Mouse (Mus musculus): Measurements from ENCODE around the gene Trpv6.

The Trpv6 gene

GRCm38 (mm10) chr6:41636178-41636577 is at the start of gene Trpv6:
Trpv6 (minus strand) TSS chr6:41636405.
- in situ Hi-C loops (cut with MboI, MseI): no loop called here

- in situ Hi-C loops (cut with MboI, MseI): loop anchor here (5.0 kb wide), 1 partner anchor 58 kb away; no protein-coding TSS in a partner anchor
Measured at GRCm38 (mm10) chr6:41685596-41685995, 49.4 kb upstream of the Trpv6 start.

- in situ Hi-C loops (cut with MboI, MseI): loop anchor here (5.0 kb wide), 1 partner anchor 58 kb away; no protein-coding TSS in a partner anchor
Measured at GRCm38 (mm10) chr6:41684911-41685310, 48.7 kb upstream of the Trpv6 start.

- in situ Hi-C loops (cut with MboI, MseI): no loop called here
Measured at GRCm38 (mm10) chr6:41684131-41684530, 47.9 kb upstream of the Trpv6 start, which contains the start of gene Llcfc1. Llcfc1 (plus strand) TSS chr6:41684431.

- in situ Hi-C loops (cut with MboI, MseI): no loop called here
Measured at GRCm38 (mm10) chr6:41681656-41682055, 45.5 kb upstream of the Trpv6 start.

GRCm38 (mm10) chr6:41680669-41681068 is 44.5 kb upstream of the Trpv6 start, which contains the start of gene Trpv5:
Trpv5 (minus strand) TSS chr6:41680769.
- in situ Hi-C loops (cut with MboI, MseI): no loop called here

- in situ Hi-C loops (cut with MboI, MseI): no loop called here
Measured at GRCm38 (mm10) chr6:41676530-41676929, 40.3 kb upstream of the Trpv6 start.

- in situ Hi-C loops (cut with MboI, MseI): no loop called here
Measured at GRCm38 (mm10) chr6:41662320-41662719, 26.1 kb upstream of the Trpv6 start.

- in situ Hi-C loops (cut with MboI, MseI): no loop called here
Measured at GRCm38 (mm10) chr6:41658487-41658886, 22.3 kb upstream of the Trpv6 start.

GRCm38 (mm10) chr6:41654648-41655047 is 18.4 kb upstream of the Trpv6 start:
- in situ Hi-C loops (cut with MboI, MseI): no loop called here

GRCm38 (mm10) chr6:41653173-41653572 is 17.0 kb upstream of the Trpv6 start:
- in situ Hi-C loops (cut with MboI, MseI): no loop called here

- in situ Hi-C loops (cut with MboI, MseI): no loop called here
Measured at GRCm38 (mm10) chr6:41646672-41647071, 10.5 kb upstream of the Trpv6 start.

GRCm38 (mm10) chr6:41646220-41646619 is 10.0 kb upstream of the Trpv6 start:
- in situ Hi-C loops (cut with MboI, MseI): no loop called here

- in situ Hi-C loops (cut with MboI, MseI): no loop called here
Measured at GRCm38 (mm10) chr6:41643227-41643626, 7.0 kb upstream of the Trpv6 start.

- in situ Hi-C loops (cut with MboI, MseI): no loop called here
Measured at GRCm38 (mm10) chr6:41642765-41643164, 6.6 kb upstream of the Trpv6 start.

GRCm38 (mm10) chr6:41641173-41641866 is 5.1 kb upstream of the Trpv6 start:
- in situ Hi-C loops (cut with MboI, MseI): no loop called here

- in situ Hi-C loops (cut with MboI, MseI): no loop called here
Measured at GRCm38 (mm10) chr6:41640449-41640848, 4.2 kb upstream of the Trpv6 start.

- in situ Hi-C loops (cut with MboI, MseI): no loop called here
Measured at GRCm38 (mm10) chr6:41637927-41638506, 1.8 kb upstream of the Trpv6 start.

- in situ Hi-C loops (cut with MboI, MseI): no loop called here
Measured at GRCm38 (mm10) chr6:41637393-41637792, 1.2 kb upstream of the Trpv6 start.

GRCm38 (mm10) chr6:41635211-41635610 is 994 bp downstream of the Trpv6 start:
- in situ Hi-C loops (cut with MboI, MseI): no loop called here

GRCm38 (mm10) chr6:41631549-41631948 is 4.7 kb downstream of the Trpv6 start:
- in situ Hi-C loops (cut with MboI, MseI): no loop called here

GRCm38 (mm10) chr6:41630791-41631190 is 5.4 kb downstream of the Trpv6 start:
- in situ Hi-C loops (cut with MboI, MseI): no loop called here

GRCm38 (mm10) chr6:41628180-41628579 is 8.0 kb downstream of the Trpv6 start:
- in situ Hi-C loops (cut with MboI, MseI): loop anchor here (5.0 kb wide), 1 partner anchor 59 kb away; no protein-coding TSS in a partner anchor

All from regulatory T cell (primary cell).